Mouse (Mus musculus): Measurements from ENCODE around the gene Dennd4a. TPM values are rescaled to one million over a fixed set of nuclear protein-coding genes. Genes with fewer than 3 reads are reported as not detected.
A peak's percentile ranks its signal among the peaks of the same experiment; 100 is the strongest.
"Not testable (repeated sequence)": the region's sequence is repeated elsewhere in the genome, so short reads cannot be mapped to it uniquely, and the experiment has no call there.

The Dennd4a gene
- polyA plus RNA-seq, 1 experiment from 2014 or later = 6.7 TPM

DNA sequence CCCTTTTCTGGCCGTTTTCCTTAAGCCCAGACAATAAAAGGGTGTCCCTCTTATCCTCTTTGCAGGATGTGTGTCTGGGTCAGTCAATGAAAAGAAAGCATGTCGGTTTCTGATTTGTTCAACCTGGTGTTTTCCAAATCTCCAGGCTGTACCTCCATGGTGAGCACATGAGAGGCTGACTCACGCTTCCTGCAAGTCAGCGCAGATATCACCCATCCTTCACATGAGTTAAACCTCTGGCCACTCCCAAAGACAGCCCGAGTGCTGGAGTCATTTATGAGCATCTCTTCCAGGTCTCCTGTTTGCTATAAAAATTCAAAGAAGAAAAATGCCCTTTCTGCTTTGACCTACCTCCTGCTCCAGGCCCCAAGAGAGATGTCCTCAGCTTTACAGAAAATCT is 5.3 kb upstream of the Dennd4a start:
- H3K36me3 ChIP-seq (ENCODE audit: poor library complexity, severe bottlenecking) = no peaks in the 10 kb centered on the region
- H3K4me3 ChIP-seq = no peak overlapping the region
- H3K9ac ChIP-seq = no peak overlapping the region
- no peak overlapping the region for H3K4me2 ChIP-seq
- H3K27me3 ChIP-seq = no peaks in the 10 kb centered on the region
- H3K27ac ChIP-seq = no peak overlapping the region
- H3K4me1 ChIP-seq = peaks cover 9% of the 10 kb centered on the region; the same call in 1 of the 2 replicates
- 78% methylated on average over 5 of the region's 5 CpGs for WGBS
- ATAC-seq = no peak
- H3K9me3 ChIP-seq (replicated peaks) = no peaks in the 10 kb centered on the region

DNA sequence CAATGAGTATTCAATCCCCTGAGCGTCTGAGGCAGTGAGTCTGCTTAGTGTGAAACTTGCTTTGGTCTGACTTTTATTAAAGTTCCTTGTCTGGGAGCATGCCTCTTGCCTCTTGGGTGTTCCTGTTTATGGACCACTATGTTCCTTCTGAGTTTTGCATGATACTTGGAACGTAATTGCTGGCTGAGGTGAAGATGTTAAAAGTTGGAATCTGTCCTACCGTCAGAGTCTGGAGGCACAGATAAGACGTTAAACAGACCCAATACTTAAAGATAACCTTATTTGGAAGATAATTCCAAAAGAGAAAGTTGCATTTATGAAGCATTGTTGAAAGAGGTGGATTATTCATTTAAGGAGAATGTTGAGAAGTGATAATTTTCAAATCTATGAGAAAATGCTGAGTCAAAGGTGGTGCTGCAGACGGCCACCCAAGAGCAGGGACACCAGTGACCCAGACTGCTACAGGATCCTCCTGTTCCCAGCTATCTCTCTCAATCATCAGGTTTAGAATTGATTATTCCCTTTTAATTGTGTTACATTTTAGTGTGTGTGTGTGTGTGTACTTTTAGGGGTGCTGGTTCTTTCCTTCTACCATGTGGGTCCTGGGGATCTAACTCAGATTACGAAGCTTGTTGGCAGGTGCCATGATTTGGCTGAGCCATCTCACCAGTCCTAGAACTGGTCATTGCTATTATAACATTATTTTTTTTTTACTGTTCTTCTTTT is 4.6 kb upstream of the Dennd4a start:
- no peak overlapping the region for H3K4me3 ChIP-seq
- peaks cover 9% of the 10 kb centered on the region; the same call in 1 of the 2 replicates for H3K4me1 ChIP-seq
- no peaks in the 10 kb centered on the region for H3K36me3 ChIP-seq (ENCODE audit: poor library complexity, severe bottlenecking)
- H3K27ac ChIP-seq = no peak overlapping the region
- H3K9ac ChIP-seq = no peak overlapping the region
- ATAC-seq = no peak
- WGBS = 84% methylated on average over 6 of the region's 6 CpGs
- no peak overlapping the region for H3K4me2 ChIP-seq
- H3K9me3 ChIP-seq (replicated peaks) = no peaks in the 10 kb centered on the region
- no peaks in the 10 kb centered on the region for H3K27me3 ChIP-seq

DNA sequence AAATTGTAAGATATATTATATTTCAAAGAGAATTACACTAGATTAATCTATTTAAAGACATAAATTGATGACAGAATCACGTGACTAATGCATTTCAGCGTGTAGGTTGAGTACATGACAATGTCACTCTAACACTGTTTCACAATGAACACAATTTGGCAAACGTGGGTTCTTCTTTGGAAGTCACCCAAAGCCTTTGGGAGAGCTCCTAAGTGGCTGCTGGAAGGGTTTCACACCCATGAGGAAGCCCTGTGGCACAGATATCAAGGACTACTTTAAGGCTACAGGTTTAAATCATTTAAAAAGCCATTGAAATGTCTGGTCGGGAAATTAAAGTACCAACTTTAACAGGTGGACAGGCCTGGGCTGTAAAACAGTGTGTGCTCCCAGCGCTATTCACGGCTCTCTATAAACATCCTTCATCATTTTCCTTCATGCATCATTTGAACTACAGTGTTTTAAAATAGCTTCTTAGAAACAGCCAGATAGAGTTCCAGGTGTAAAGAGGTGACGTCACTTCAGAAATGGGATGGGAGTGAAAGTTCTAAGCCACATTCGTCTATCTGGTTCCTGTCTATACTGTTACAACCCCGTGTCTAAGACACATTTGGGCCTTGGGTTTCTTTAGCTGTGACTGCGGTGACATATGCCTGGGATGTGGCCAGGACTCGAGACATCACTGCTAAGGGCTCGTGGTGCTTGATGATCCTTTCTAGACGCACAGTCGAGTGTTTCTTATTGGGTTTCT is 3.9 kb upstream of the Dennd4a start:
- Histone ChIP-seq H3K27ac (no peak overlapping the region), H3K9me3 (replicated peaks) (no peaks in the 10 kb centered on the region), H3K4me2 (no peak overlapping the region), H3K27me3 (no peaks in the 10 kb centered on the region), H3K4me3 (no peak overlapping the region), H3K9ac (no peak overlapping the region), H3K36me3 (ENCODE audit: poor library complexity, severe bottlenecking) (no peaks in the 10 kb centered on the region), H3K4me1 (peaks cover 11% of the 10 kb centered on the region)
- 83% methylated on average over 14 of the region's 14 CpGs for WGBS
- ATAC-seq = no peak

DNA sequence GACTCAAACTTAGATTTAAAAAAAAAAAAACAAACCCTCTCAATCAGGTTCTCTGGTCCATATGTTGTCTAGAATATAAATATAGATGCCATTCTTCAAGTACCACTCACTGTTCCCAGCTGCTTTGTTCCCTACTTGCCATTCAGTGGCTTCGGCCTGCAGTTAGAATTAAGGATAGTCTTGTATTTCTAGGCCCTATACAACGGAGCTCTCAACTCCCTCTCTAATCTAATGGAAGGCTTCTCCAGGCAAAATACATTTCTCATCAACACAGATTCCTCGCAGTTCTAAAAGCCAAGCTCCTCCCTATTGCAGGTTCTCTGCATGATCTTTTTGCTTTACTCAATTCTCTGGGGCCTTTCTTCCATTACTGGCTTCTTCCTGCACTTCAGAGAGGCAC is 1.3 kb upstream of the Dennd4a start:
- Histone ChIP-seq H3K36me3 (ENCODE audit: poor library complexity, severe bottlenecking) (no peaks in the 10 kb centered on the region), H3K9me3 (replicated peaks) (no peaks in the 10 kb centered on the region), H3K4me1 (peaks cover 18% of the 10 kb centered on the region), H3K4me3 (no peak overlapping the region), H3K4me2 (no peak overlapping the region), H3K27ac (no peak overlapping the region), H3K9ac (no peak overlapping the region), H3K27me3 (no peaks in the 10 kb centered on the region)
- no peak for ATAC-seq
- WGBS = 61% methylated on average over 3 of the region's 3 CpGs

DNA sequence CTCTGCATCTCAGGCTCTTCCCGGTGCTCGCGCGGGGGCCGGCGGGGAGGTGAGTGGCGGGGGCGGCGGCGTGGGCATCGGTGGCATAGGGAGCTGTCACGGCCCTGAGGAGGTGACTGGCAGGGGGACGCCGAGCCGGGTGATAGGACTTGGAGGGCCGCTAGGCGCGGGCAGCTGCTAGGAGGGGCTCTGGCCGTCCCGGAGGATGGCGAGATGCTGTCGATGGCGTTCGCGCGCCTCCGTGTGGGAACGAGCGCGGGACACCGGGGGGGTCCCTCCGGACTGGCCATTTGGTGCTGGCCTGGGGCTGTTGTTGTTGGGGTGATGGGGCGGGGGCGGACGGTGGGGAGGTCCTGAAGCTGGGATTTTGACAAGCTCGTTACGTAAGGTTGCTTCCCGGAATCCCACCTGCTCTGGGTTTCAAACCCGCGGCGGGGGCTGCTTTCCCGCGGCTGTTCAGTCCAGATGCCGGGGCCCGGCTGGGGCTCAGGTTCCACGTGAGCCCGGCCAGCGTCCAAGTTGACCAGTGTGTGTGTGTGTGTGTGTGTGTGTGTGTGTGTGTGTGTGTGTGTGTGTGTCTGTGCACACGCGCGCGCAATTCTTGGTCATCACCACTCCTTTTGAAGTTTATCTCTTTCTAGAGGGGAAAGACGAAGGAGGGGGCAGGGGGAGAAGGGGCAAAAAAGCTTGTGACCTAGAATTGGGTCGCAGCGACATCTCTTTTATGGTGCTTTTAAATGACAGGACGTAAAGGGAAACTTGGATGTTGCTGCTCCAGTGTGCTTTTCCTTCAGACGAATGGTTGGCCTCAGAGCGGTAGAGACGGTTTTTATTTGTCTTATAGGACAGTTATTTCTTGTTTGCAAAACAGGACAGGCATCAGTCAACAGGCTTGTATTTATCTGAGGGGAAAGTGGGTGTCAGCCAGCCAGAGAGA is 666 bp downstream of the Dennd4a start:
- Histone ChIP-seq H3K27me3 (no peaks in the 10 kb centered on the region), H3K4me2 (peak overlapping the region; percentile 72), H3K9ac (peak overlapping the region; percentile 77), H3K4me1 (peaks cover 18% of the 10 kb centered on the region), H3K27ac (peak overlapping the region; percentile 97), H3K36me3 (ENCODE audit: poor library complexity, severe bottlenecking) (no peaks in the 10 kb centered on the region), H3K4me3 (peak overlapping the region; percentile 79), H3K9me3 (replicated peaks) (no peaks in the 10 kb centered on the region)
- under 1% methylated on average over 54 of the region's 59 CpGs for WGBS
- ATAC-seq = peak; percentile 83

DNA sequence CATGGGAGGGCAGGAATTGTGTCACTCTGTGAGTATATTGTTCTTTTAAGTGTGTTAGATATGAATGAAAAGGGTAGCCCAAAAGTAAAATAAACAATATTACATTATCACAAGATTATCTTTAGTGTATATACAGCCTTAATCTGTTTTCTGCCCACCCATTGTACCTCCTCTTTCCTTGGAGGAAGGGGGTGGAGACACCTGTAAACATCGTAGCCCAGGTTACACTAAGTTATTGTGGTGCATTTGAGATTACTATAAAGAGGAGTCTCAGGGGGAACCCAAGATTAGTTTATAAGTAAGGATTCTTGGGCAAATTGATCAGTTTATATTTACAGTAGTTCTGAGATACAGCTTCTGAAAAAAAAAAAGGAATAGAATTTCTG is 1.3 kb downstream of the Dennd4a start:
- ATAC-seq = no peak
- H3K36me3 ChIP-seq (ENCODE audit: poor library complexity, severe bottlenecking) = no peaks in the 10 kb centered on the region
- peak overlapping the region; percentile 77 for H3K9ac ChIP-seq
- peaks cover 18% of the 10 kb centered on the region for H3K4me1 ChIP-seq
- no peaks in the 10 kb centered on the region for H3K9me3 ChIP-seq (replicated peaks)
- H3K27ac ChIP-seq = no peak overlapping the region
- H3K27me3 ChIP-seq = no peaks in the 10 kb centered on the region
- H3K4me3 ChIP-seq = peak overlapping the region; percentile 79
- H3K4me2 ChIP-seq = peak overlapping the region; percentile 72
- 36% methylated on average over 1 of the region's 1 CpGs for WGBS

DNA sequence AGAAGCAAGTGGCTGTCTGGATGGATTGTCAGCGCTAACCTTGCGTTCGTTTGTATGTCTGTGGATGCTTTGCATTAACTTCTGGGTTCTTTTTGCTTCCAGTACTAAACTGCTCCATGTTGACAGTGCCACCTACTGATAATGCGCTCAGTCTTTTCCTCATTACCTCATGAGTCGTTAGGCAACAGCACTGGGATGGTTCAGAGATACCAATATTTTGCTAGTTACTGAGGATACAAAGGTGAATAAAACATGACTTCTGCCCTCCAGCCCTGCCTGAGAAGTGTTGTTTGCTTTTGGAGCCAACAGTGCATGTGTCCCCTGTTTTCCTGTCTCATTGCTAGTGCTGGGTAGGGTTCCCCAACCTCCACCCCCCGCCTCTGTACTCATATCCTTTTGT is 3.1 kb downstream of the Dennd4a start:
- H3K4me3 ChIP-seq = no peak overlapping the region
- H3K27ac ChIP-seq = no peak overlapping the region
- 84% methylated on average over 6 of the region's 6 CpGs for WGBS
- no peak overlapping the region for H3K9ac ChIP-seq
- no peaks in the 10 kb centered on the region for H3K9me3 ChIP-seq (replicated peaks)
- no peaks in the 10 kb centered on the region for H3K27me3 ChIP-seq
- H3K4me1 ChIP-seq = peaks cover 18% of the 10 kb centered on the region
- no peak overlapping the region for H3K4me2 ChIP-seq
- H3K36me3 ChIP-seq (ENCODE audit: poor library complexity, severe bottlenecking) = no peaks in the 10 kb centered on the region
- ATAC-seq = no peak

DNA sequence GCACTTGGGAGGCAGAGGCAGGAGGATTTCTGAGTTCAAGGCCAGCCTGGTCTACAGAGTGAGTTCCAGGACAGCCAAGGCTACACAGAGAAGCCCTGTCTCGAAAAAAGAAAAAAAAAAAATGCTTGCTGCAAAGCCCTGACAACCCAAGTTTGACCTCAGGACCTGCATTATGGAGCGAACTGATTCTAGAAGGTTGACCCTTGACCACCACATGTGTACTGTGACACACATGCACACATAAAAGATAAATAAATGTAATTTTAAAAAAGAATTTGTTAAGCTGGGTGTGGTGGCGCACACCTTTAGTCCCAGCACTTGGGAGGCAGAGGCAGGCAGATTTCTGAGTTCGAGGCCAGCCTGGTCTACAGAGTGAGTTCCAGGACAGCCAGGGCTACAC is 8.5 kb downstream of the Dennd4a start:
- not testable (repeated sequence) for H3K4me1 ChIP-seq; H3K36me3 ChIP-seq (ENCODE audit: poor library complexity, severe bottlenecking); ATAC-seq; H3K4me2 ChIP-seq; H3K27ac ChIP-seq; H3K4me3 ChIP-seq; H3K9ac ChIP-seq; H3K27me3 ChIP-seq; H3K9me3 ChIP-seq (replicated peaks)
- 87% methylated on average over 4 of the region's 4 CpGs for WGBS

DNA sequence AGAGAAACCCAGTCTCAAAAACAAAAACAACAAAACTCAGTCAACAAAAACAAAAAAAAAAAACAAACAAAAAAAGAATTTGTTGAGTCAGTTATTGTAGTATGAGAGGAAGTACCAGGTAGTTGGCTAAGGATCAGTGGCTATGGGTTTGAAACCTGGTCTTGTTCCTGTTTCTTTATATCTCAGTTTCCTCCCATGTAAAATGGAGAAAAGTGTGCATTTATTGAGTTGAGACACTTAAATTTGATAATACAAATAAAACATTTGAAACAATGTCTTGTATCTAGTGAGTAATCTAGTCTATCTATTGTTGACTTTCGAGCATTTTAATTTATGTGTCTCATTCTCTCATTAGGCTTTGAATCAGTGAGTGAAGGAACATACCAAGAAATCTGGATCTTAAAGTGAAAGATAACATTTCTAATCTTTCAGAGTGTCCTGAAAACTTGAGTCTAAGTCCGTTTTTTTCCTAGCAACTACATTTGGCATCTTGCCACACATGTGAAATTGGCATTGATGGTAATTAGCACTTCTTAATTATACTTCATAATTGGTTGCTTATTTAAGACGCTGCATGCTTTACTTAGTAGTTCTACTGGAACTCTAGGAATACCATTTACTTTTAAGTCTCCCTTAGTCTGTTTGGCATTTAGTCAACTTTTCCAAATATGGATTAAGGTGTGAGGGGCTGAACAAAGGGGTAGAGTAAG is 9.1 kb downstream of the Dennd4a start:
- Histone ChIP-seq H3K9me3 (replicated peaks) (no peaks in the 10 kb centered on the region), H3K9ac (no peak overlapping the region), H3K27ac (no peak overlapping the region), H3K4me1 (0 out of 2 replicates have a peak, but pooled peaks cover 3% of the 10 kb centered on the region), H3K36me3 (ENCODE audit: poor library complexity, severe bottlenecking) (no peaks in the 10 kb centered on the region), H3K4me2 (no peak overlapping the region), H3K4me3 (no peak overlapping the region), H3K27me3 (no peaks in the 10 kb centered on the region)
- ATAC-seq = no peak
- WGBS = 53% methylated on average over 3 of the region's 3 CpGs

DNA sequence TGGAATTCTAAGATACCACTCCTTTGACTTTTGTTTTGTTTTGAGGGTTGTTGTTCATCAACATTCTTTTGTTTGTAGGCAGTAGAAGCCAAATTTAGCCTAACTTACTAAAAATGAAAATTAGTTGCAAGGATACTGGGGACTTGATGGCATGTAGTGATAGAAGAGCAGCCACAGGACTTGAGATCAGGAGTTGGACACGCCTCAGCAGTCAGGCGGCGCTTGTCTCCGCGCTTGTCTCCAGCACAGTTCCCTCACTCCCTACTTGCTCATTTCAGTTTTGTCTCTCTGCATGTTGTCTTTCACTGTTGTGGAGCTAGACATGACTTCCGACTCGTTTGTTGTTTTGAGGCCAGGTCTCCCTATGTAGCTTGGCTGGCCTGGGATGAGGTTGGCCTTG is 11.1 kb downstream of the Dennd4a start:
- H3K4me1 ChIP-seq = 0 out of 2 replicates have a peak, but pooled peaks cover 3% of the 10 kb centered on the region
- ATAC-seq = no peak
- H3K9me3 ChIP-seq (replicated peaks) = no peaks in the 10 kb centered on the region
- H3K27me3 ChIP-seq = no peaks in the 10 kb centered on the region
- H3K36me3 ChIP-seq (ENCODE audit: poor library complexity, severe bottlenecking) = no peaks in the 10 kb centered on the region
- WGBS = 89% methylated on average over 7 of the region's 7 CpGs
- H3K4me3 ChIP-seq = no peak overlapping the region
- no peak overlapping the region for H3K4me2 ChIP-seq
- H3K27ac ChIP-seq = no peak overlapping the region
- no peak overlapping the region for H3K9ac ChIP-seq

DNA sequence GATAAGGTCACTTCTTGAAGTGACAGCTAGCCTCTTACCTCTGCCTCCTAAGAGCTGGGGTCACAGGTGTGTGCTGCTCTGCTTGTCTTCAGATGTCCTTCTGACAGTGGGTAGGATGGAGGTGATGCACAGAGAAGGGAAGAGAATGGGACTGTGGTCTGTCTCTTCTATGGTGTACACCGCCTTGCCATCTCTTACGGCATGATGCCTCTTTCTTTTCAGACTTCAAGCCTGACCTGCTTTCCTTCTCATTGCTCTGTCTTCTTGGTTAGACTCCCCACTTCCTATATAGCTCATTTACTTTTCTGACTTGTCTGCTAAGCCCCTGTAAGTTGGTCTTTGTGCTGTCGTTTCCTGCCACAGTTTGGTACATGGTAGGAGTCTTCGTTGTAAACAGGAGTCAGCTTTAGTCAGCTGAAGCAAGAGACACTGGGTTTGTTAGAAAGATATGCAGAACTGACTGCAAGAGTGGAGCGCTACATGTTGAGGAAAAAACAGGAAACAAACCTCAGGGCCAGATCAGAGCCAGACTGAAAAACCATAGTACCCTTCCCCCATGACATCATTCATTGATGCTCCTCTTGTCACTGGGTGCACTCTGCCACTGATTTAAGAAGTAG is 13.4 kb downstream of the Dennd4a start:
- no peaks in the 10 kb centered on the region for H3K27me3 ChIP-seq
- no peak overlapping the region for H3K4me2 ChIP-seq
- H3K4me1 ChIP-seq = 0 out of 2 replicates have a peak, but pooled peaks cover 3% of the 10 kb centered on the region
- no peak for ATAC-seq
- no peak overlapping the region for H3K27ac ChIP-seq
- H3K9ac ChIP-seq = no peak overlapping the region
- H3K36me3 ChIP-seq (ENCODE audit: poor library complexity, severe bottlenecking) = no peaks in the 10 kb centered on the region
- no peak overlapping the region for H3K4me3 ChIP-seq
- H3K9me3 ChIP-seq (replicated peaks) = no peaks in the 10 kb centered on the region
- 88% methylated on average over 5 of the region's 5 CpGs for WGBS

All from forebrain, embryonic 13.5 days (tissue).